Mouse (Mus musculus): ENCODE results near the gene Gatb.

Gatb gene

DNA sequence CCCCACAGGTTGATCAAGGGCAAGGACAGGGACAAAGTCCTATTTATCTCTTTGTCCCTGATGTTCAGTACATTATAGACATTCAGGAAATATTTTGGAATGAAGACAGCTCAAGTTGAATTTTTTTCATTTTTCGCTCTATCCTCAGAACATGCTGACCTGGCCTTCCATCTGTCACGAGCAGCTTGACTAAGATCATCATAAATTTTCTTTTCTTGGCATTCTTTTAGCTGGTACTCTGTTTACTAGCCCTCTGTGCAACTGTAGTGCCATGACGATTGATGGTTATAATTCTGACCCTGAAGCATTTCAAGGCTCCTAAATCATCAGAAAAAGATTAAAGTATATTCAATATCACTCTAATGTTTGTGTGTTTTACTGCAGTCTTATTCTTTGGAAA is 25.6 kb downstream of the Gatb start:
- no peak for DNase-seq

DNA sequence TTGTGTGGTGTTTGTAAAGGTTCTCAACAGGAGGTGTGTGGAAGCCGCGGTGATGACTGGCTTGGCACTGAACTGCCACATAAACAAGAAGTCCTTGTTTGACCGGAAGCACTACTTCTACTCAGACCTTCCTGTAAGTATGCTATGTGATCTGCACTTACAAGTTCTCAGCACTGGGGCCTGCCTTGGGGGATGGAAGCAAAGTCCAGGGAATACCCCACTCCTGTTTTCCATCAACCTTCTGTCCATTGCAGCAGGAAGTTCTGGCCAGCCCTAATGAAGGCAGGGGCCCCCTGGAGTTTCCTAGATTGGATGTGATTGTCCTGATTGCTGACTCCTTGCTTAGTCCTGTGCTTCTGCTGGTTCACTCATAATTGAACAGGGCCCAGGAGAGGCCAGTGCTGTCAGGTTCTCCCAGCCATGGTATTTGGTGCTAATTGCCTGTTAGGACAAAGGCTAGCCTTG is 28.0 kb downstream of the Gatb start:
- DNase-seq = no peak

DNA sequence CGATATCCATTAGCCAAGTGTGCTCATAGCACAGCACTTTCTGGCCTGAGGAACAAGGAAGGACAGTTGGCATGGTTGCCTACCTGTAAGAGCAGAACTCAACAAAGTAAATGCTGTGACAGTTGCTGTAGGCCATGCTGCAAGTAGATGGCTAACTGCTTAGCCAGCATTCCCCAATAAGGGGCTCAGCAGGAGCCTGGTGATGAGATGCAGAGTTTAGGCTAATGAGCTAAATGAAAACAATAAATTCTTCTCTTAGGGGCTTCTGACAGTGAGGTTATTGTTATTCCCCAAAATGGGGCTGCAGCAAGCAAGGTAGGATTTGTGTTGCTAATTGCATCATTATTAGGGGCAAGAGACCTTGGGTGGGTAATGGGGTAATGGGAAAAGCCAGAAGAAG is 29.9 kb downstream of the Gatb start:
- DNase-seq = no peak

DNA sequence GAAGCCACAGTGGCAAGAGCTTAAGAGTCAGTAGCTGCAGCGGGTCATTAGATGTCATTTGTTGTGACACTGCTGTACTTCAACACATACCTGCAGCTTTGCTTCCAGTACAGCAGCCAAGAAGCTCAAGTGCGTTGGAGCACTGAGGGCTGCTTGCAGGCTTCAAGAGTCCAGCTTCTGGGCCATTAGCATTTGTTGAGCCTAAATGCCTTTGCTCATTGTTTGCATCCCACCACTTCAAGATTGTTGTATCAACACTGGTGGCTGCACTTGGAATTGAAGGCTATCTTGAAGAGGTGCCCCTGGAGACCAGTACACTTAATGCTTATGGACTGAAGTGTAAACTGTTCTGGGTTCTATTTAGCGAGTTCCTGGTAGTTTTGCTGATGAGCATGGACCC is 33.0 kb downstream of the Gatb start:
- no peak for DNase-seq

DNA sequence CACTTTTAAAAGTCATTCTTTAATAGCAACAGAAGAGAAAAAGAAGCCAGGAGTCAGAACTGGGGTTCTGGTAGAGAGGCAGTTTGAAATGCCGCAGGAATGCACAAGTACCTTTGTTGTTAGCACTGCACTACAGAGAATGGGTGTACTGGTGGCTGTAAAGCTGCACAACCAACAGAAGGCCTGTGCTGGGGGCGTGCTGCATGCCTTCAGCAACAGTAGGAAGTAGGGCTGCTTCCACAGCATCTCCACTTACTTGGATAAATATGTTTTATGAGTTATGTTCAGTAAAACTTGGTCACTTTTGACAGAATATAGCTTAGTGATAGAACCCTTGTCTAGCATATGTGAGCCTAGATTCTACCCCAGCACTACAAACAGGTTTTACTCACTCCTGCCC is 33.8 kb downstream of the Gatb start:
- no peak for DNase-seq

DNA sequence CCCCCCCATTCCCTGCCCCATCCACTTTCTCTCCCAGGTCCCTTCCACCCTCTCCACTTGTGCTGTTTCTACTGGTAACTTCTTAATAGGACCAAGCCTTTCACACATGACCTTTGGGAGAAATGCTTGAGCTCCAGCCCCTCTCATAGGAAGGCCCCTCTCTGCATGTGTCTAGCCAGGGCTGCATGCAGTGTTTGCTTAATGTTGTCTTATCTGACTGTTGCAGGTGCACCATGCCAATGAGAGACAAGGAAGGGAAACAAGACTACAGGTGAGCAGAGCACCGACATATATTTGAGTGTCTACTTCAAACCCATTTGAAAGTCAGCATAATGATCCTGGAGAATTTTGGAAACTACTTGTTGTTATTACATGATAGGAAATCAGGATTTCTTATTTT is 42.5 kb downstream of the Gatb start:
- no peak for DNase-seq

DNA sequence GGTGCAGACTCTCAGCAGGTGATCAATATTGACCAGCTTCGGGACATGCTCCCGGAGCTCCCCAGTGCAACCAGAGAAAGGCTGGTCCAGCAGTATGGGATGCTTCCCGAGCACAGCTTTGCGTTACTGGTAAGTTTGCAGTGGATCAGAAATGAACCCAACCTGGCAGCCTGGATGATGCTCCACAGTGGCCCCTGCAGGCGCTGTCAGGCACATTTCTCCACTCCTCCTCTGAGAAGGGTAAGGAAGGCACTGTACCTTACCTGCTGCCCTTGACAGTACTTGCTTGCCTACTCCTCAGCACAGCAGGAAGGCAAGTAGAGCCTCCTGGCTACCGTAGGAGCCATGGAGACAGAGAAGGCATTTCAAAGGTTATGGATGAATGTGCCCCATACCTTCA is 45.0 kb downstream of the Gatb start:
- no peak for DNase-seq

DNA sequence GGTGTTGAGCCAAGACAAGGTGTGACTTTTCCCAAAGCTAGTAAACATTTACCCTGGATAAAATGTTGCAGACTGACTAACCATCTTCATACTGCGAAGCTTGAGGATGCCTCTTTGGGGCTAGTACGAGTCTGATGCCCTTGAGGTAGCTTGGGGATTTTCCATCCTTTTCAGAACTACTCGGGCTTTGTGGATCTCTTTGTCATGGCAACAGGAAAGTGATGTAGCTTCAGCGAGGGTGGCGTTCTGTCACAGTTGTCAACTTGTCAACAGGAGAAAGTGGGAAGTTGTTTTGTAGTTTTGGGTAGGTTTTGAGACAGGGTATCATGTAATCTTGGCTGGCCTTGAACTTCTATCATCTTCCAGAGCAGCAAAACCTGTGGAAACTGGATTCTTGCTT is 45.4 kb downstream of the Gatb start:
- no peak for DNase-seq

DNA sequence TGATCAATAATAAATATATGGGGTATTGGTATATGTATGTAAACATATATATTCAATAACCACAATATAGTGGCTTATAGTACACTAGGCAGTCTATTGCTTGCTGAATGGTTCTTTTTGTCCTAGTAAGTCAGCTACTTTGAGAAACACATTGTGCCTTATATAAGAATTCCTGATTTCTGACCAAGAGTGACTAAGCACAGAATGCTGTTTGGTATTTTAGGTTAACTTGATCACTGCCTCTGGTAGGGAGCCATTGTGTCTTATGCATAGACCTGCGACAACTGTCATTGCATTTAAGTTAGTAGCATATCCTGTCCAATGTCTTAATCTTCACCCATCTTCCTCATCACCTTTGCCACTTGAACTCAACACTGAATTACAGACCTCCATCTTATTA is 45.8 kb downstream of the Gatb start:
- no peak for DNase-seq

DNA sequence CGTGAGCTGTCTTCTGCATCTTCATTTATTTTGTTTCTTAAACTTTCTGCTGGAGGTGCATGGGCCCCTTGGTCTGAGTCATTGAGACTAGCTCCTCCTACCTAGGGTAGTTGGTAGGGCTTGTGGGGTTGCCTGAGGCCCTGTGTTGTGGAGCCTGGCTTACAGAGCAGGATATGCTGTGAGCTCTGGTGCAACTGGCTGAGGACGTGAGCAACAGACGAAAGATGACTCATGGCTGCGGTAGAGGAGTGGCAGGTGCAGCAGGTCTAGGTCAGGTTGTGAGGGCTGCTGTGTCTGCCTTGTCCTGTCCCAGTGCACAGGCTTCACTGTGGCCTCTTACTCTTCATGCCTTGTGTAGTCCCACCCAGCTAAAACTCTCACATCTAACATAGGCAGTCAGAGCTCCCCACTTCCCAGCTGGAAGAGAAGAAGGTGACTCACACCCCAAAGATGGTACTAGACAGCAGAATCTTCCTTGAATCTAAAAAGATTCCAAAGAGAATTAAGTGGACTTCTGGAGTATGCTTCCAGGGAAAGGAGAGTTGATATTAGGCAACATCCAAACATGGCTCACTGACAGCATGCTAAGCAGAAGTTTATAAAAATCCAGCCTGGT is 56.1 kb downstream of the Gatb start:
- DNase-seq = no peak

DNA sequence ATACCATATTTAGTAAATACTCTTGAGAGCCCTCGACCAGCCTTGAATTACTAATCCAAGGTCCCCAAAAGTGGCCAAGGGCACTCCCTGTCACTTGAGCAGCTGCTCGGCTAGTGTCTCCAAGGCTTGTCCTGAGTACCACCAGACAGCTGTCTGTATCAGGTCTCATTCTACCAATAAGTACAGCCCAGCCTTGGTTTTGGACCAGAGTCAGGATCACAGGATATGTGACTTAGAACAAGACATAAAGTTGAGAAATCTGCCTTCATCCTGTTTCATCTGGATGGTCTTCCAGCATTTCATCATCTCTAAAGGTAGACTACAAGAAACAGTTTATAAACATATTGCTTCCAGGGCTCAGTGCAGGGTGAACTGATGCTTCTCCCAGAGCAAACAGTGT is 59.8 kb downstream of the Gatb start:
- DNase-seq = no peak

DNA sequence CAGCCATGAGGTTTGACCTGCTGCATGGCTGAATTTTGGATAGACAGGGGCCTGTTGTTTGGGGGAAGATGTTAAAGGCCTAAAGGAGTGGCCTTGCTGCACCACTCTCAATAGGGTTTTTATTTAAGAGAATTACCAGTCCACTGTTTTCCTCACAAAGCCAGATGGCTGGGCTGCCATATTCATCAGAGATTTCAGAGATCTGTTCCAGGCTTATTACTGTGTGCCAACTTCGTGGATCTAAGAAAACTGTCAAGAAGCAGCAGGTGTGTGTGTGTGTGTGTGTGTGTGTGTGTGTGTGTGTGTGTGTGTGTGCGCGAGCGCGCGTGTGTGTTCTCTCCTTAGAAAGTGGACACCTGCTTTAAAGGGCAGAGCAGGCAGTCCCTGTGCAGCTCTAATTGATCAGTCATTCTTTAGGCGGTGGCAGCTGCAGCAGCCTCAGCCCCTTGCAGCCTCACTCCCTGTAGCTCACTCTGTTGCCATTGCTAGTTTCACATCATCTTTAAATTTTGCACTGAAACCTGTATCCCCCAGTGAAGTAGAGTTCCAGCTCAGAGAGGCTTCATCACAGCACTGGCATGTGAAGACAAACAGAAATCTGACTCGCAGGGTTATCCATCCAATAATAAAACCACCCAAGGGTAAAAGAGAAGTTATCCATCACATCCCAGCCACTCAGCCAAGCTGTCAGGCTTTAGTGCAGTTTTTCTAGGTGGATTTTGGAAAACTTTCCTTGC is 60.6 kb downstream of the Gatb start:
- DNase-seq = no peak

DNA sequence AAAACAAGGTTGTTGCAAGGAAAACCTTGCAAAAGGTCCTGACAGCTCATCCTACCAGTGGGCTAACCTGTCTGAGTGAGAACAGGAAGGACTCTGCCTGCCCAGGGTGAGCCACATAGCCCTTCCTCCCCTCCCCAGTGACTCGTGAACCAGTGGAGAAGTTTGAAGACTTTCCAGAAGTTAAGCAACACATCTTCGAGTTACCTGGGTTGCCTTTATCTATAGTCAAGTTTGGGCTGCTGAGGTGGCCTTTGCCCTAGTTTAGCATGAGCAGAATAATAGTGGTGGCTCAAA is 61.2 kb downstream of the Gatb start:
- DNase-seq = no peak

DNA sequence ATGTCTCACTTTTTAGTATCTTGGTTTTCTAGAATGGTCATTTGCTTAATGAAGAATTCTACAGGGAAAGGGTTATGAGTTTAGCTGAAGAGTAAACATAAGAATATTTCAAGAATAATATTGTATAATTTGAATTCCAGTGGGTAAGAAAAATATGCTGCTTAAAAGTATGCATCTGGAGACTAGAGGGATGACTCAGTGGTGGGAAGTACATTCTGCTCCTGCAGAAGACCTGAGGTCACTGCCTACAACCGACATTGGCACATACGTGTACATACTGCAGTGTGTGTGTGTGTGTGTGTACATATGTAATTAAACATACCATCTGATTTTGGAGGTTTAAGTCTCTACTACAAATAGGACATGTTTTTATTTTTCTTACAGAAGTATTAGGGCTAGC is 61.7 kb downstream of the Gatb start:
- no peak for DNase-seq

DNA sequence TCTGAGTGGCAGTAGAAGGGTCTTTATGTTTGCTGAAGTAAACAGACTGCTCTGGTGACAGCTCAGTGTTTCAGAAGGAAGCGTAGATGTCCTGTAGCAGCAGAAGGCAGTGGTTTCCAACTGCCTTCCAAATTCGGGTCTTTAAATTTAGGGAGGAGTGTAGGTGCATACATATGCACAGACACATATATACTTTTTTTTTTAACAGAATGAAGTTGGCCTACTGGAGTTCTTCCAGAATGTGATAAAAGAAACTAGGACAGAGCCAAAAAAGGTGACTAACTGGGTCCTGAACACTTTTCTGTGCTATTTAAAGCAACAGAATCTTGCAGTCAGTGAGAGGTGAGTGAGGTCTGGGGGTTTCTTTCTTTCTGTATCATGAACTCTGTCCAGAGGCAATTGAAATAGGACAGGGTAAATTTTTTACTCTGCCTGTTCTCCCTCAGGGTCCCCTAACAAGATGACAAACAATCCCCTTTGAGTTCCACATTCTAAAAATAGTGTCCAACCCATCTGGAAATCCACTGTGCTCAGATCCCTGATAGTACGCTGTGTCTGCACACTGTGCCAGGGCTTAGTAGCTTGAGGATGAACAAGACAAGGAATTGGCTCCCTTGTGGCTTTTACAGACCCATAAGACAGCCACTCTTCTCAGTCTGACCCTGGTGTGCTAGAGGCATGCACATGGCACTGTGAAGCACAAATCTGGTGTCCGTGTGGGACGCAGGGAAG is 63.0 kb downstream of the Gatb start:
- DNase-seq = no peak

DNA sequence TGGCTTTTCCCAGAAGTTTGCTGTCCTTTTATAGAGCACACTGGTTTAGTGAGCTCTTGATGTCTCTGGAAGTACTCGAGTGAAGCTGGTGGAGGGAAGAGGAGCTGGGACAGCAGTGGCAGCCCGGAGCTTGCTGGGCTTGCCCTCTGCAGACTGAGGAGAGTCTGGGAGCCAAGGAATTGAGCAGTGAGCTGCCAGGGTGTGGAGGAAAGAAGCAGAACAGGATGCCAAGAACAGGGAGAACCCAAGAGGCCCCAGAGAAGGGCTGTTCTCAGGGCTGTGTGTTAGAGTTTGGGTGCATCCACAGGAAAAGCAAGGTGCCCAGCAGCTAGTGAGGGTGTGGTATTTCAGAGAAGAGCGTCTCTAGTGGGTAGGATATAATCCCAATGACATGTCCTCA is 67.8 kb downstream of the Gatb start:
- no peak for DNase-seq

DNA sequence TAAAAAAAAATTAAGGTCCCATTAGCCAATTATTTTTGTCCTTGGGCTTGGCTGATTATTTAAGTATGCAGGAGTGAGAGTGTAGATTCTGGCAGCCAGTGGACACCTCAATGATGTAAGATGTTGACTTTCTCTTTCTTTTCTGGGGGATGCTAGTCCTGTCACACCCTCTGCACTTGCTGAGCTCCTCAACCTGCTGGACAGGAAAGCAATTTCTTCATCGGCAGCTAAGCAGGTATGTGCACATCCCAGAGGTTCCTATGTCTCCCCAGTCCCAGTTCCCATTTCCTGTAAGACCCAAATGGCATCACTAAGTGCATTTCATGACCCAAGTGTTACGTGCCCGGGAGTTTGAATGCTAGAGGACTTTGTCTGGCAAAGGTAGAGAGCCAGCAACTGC is 70.9 kb downstream of the Gatb start:
- DNase-seq = no peak

DNA sequence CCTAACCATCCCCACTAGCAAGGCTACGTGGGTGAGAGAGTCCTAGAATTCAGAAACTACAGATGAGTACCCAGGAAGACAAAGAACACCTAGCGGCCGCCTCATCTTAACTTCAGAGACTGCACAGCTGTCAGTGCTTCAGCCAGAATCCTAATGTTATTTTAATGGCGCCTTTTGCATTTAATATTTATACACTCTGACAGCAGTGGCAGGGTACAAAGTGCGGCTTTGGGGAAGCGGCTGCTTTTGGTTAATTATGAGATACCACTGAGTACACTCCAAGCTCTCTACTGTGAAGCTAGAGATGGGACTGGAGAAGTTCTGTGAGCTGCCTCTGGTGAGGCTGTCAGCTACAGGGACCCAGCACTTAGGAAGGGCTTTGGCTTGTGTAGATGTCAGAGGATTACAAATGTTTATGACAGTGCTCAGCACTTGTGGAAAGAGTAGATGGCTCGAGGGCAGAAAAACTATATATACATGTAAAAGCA is 71.6 kb downstream of the Gatb start:
- no peak for DNase-seq

DNA sequence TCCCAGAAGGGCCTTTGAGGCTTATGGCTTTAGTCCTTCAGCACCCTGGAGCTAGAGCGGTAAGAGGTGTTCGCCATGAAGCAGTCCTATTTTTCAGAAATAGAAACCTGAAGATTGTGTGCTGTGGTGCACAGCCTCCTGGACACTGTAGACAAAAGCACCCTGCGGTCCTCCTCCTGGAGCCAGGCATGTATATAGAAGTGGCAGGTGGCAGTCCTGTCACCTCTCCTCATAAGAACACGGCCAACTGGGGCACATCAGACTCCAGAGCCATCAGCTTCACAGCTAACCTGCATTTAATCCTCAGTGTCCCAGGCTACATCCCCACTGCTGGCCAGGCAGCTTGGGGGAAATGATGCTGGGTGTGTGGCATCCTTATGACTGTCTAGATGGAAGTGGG is 75.3 kb downstream of the Gatb start:
- DNase-seq = no peak

DNA sequence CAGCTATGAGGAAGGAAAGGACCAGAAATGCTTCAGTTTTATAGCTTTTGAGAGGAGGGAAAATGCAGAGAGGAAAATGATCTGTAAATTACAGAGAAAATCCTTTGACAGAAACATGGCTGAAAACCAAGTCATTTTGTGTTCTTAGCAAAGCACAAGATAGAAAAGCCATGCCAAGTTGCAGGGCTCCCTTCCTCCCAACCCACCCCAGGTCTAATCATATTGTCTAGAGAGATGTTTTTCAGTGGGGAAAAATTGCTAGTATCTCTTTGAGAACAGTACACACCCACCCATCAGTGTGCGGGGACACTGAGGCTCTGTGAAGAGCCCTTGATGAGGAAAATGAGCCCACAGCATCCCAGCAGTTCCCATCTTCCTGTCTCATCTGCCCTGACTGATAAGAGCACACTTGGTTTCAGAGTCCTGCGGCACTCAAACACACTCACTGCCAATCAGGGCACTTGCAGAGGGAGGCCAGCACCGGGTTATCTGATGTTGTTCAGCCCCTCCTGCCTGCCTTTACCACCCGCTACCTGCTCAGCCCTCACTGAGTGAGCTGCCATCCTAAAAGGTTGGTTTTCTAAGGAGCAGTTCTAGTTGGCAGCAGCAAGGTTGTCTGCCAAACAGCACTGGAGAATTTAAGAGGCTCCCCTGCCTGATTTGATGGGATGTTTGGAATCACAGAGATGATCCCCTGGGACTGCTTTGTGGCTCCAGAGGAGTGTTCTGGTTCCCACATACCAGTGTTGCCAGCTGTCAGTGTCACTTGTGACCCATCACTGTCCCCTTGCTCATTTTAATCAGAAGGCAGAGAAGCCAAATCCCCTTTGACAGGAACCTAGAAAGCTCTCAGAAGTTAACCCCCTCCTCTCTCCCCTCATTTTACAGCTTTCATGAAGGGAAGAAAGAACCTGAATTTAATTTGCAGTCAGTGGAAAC is 79.1 kb downstream of the Gatb start:
- no peak for DNase-seq

DNA sequence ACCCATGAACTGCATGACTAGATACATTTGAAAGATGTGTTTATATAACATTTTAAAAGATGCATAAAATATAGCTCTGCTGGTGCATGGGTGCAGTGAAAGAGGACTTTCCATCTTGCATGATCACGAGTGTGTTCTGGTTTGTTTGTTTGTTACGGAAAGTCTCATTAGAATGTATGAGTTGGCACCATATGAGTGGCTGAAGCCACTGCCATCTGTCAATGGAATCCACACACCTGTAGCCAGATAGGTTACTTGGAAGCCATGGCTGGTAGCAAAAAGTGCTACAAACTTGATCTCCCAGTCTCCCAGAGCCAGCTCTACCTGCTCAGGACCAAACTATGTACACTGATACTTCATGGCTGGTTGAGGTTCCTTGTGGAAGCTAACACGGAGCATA is 81.6 kb downstream of the Gatb start:
- no peak for DNase-seq

DNA sequence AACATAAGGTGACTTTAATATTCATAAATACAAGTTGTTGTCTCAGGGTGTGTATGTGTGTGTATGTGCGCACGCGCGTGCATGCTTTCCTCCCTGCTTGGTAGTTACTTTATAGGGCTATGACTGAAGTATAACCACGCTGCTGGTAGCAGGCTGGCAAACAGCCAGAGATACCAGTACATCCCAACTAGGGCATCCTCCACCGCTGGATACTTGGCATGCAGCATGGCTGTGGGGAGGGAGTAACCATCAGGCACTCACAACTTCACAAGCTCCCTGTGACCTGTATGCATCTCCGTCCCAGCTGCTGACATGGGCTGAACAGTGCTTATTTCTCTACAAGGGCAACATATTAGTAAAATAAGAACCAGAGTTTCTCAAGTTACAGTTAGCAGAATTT is 85.8 kb downstream of the Gatb start:
- no peak for DNase-seq

Measured in kidney, postnatal 4 days (tissue).